Mouse (Mus musculus): Measurements from ENCODE around the gene Gp5. TPM values are rescaled to one million over a fixed set of nuclear protein-coding genes. Genes with fewer than 3 reads are reported as not detected.

The Gp5 gene
- polyA plus RNA-seq, 1 experiment: 0.36 TPM

GRCm38 (mm10) chr16:30299711-30300277 lies 10.8 kb downstream of the Gp5 start:
- no peak overlapping the region for H3K4me3 ChIP-seq (ENCODE audit: low read depth, low read length)
- no peak overlapping the region for H3K9ac ChIP-seq (ENCODE audit: low read depth, poor library complexity, severe bottlenecking)
- no peaks in the 10 kb centered on the region for H3K36me3 ChIP-seq (ENCODE audit: control insufficient read depth, insufficient read depth, low read length, poor library complexity, severe bottlenecking)
- TF ChIP-seq EP300 (IDR thresholded peaks at IDR 0.05; ENCODE audit: insufficient read depth, low read depth, low read length) (no peak), CTCF (IDR thresholded peaks at IDR 0.05; ENCODE audit: low read depth, low read length) (no peak), POLR2A (IDR thresholded peaks at IDR 0.05; ENCODE audit: insufficient read depth, low read length) (no peak)
- H3K27ac ChIP-seq (ENCODE audit: insufficient read depth, low read length): no peak overlapping the region
- no peaks in the 10 kb centered on the region for H3K4me1 ChIP-seq (ENCODE audit: control insufficient read depth, insufficient read depth, low read length)
- H3K27me3 ChIP-seq (ENCODE audit: control insufficient read depth, insufficient read depth, low read length, poor library complexity, severe bottlenecking): no peaks in the 10 kb centered on the region
- H3K9me3 ChIP-seq (replicated peaks; ENCODE audit: control insufficient read depth, insufficient read depth, low read length, poor library complexity, severe bottlenecking): no peaks in the 10 kb centered on the region

- Histone ChIP-seq H3K36me3 (ENCODE audit: control insufficient read depth, insufficient read depth, low read length, poor library complexity, severe bottlenecking) (no peaks in the 10 kb centered on the region), H3K9ac (ENCODE audit: low read depth, poor library complexity, severe bottlenecking) (no peak overlapping the region), H3K9me3 (replicated peaks; ENCODE audit: control insufficient read depth, insufficient read depth, low read length, poor library complexity, severe bottlenecking) (no peaks in the 10 kb centered on the region), H3K27me3 (ENCODE audit: control insufficient read depth, insufficient read depth, low read length, poor library complexity, severe bottlenecking) (no peaks in the 10 kb centered on the region), H3K4me3 (ENCODE audit: low read depth, low read length) (no peak overlapping the region), H3K4me1 (ENCODE audit: control insufficient read depth, insufficient read depth, low read length) (no peaks in the 10 kb centered on the region), H3K27ac (ENCODE audit: insufficient read depth, low read length) (no peak overlapping the region)
- TF ChIP-seq EP300 (IDR thresholded peaks at IDR 0.05; ENCODE audit: insufficient read depth, low read depth, low read length): no peak
- TF ChIP-seq CTCF (IDR thresholded peaks at IDR 0.05; ENCODE audit: low read depth, low read length): no peak
- TF ChIP-seq POLR2A (IDR thresholded peaks at IDR 0.05; ENCODE audit: insufficient read depth, low read length): no peak
Measured at GRCm38 (mm10) chr16:30297450-30297849, 13.1 kb downstream of the Gp5 start.

- Histone ChIP-seq H3K27me3 (ENCODE audit: control insufficient read depth, insufficient read depth, low read length, poor library complexity, severe bottlenecking) (no peaks in the 10 kb centered on the region), H3K27ac (ENCODE audit: insufficient read depth, low read length) (no peak overlapping the region), H3K36me3 (ENCODE audit: control insufficient read depth, insufficient read depth, low read length, poor library complexity, severe bottlenecking) (no peaks in the 10 kb centered on the region), H3K4me1 (ENCODE audit: control insufficient read depth, insufficient read depth, low read length) (no peaks in the 10 kb centered on the region), H3K9me3 (replicated peaks; ENCODE audit: control insufficient read depth, insufficient read depth, low read length, poor library complexity, severe bottlenecking) (no peaks in the 10 kb centered on the region), H3K4me3 (ENCODE audit: low read depth, low read length) (no peak overlapping the region), H3K9ac (ENCODE audit: low read depth, poor library complexity, severe bottlenecking) (no peak overlapping the region)
- TF ChIP-seq EP300 (IDR thresholded peaks at IDR 0.05; ENCODE audit: insufficient read depth, low read depth, low read length): no peak
- TF ChIP-seq CTCF (IDR thresholded peaks at IDR 0.05; ENCODE audit: low read depth, low read length): no peak
- no peak for TF ChIP-seq POLR2A (IDR thresholded peaks at IDR 0.05; ENCODE audit: insufficient read depth, low read length)
Measured at GRCm38 (mm10) chr16:30296601-30297275, 13.8 kb downstream of the Gp5 start.

- Histone ChIP-seq H3K4me3 (ENCODE audit: low read depth, low read length) (no peak overlapping the region), H3K27ac (ENCODE audit: insufficient read depth, low read length) (no peak overlapping the region), H3K9ac (ENCODE audit: low read depth, poor library complexity, severe bottlenecking) (no peak overlapping the region), H3K4me1 (ENCODE audit: control insufficient read depth, insufficient read depth, low read length) (no peaks in the 10 kb centered on the region), H3K36me3 (ENCODE audit: control insufficient read depth, insufficient read depth, low read length, poor library complexity, severe bottlenecking) (no peaks in the 10 kb centered on the region), H3K27me3 (ENCODE audit: control insufficient read depth, insufficient read depth, low read length, poor library complexity, severe bottlenecking) (no peaks in the 10 kb centered on the region), H3K9me3 (replicated peaks; ENCODE audit: control insufficient read depth, insufficient read depth, low read length, poor library complexity, severe bottlenecking) (no peaks in the 10 kb centered on the region)
- TF ChIP-seq EP300 (IDR thresholded peaks at IDR 0.05; ENCODE audit: insufficient read depth, low read depth, low read length) (no peak), CTCF (IDR thresholded peaks at IDR 0.05; ENCODE audit: low read depth, low read length) (no peak), POLR2A (IDR thresholded peaks at IDR 0.05; ENCODE audit: insufficient read depth, low read length) (no peak)
Measured at GRCm38 (mm10) chr16:30295106-30295505, 15.5 kb downstream of the Gp5 start.

DNA sequence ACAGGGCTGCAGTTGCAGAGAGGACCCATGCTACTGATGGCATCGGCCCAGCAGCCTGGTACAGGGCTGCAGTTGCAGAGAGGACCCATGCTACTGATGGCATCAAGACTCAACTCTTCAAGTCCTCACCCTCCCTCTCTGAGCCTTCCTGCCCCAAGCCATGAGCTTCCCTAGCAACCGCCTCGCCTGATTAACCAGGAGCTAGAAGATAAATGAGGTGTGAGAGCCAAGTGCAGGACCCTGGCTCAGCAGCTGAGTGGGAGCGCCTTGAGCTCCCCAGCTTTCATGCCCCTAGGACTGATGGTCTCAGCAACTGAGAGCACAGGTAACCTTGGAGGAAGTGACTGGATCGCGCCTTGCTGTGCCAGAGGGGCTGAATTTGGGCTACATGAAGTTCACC lies 20.1 kb downstream of the Gp5 start:
- H3K36me3 ChIP-seq (ENCODE audit: control insufficient read depth, insufficient read depth, low read length, poor library complexity, severe bottlenecking): no peaks in the 10 kb centered on the region
- H3K9ac ChIP-seq (ENCODE audit: low read depth, poor library complexity, severe bottlenecking): no peak overlapping the region
- no peak overlapping the region for H3K4me3 ChIP-seq (ENCODE audit: low read depth, low read length)
- H3K9me3 ChIP-seq (replicated peaks; ENCODE audit: control insufficient read depth, insufficient read depth, low read length, poor library complexity, severe bottlenecking): no peaks in the 10 kb centered on the region
- TF ChIP-seq POLR2A (IDR thresholded peaks at IDR 0.05; ENCODE audit: insufficient read depth, low read length) (no peak), EP300 (IDR thresholded peaks at IDR 0.05; ENCODE audit: insufficient read depth, low read depth, low read length) (no peak), CTCF (IDR thresholded peaks at IDR 0.05; ENCODE audit: low read depth, low read length) (no peak)
- H3K4me1 ChIP-seq (ENCODE audit: control insufficient read depth, insufficient read depth, low read length): peaks cover 2% of the 10 kb centered on the region
- no peak overlapping the region for H3K27ac ChIP-seq (ENCODE audit: insufficient read depth, low read length)
- no peaks in the 10 kb centered on the region for H3K27me3 ChIP-seq (ENCODE audit: control insufficient read depth, insufficient read depth, low read length, poor library complexity, severe bottlenecking)

DNA sequence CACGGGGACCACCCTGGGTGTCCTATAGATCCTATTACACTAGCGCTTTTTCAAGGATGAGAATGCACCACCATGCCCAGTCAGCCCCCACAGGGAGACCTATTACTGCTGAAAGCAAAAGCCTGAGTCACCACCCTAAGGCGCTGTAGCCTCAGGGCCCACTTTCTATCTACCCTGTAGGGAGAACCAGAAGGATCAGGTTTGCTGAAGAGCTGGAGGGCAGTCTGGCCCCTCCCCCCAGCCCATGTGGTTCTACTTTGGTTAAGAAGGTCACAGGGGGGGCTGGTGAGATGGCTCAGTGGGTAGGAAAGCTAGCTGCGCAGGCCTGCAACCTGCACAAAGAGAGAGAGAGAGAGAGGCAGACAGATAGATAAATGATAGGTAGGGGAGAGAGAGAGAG lies 24.9 kb downstream of the Gp5 start:
- H3K27me3 ChIP-seq (ENCODE audit: control insufficient read depth, insufficient read depth, low read length, poor library complexity, severe bottlenecking): no peaks in the 10 kb centered on the region
- H3K9me3 ChIP-seq (replicated peaks; ENCODE audit: control insufficient read depth, insufficient read depth, low read length, poor library complexity, severe bottlenecking): no peaks in the 10 kb centered on the region
- H3K4me1 ChIP-seq (ENCODE audit: control insufficient read depth, insufficient read depth, low read length): peaks cover 13% of the 10 kb centered on the region
- no peak overlapping the region for H3K9ac ChIP-seq (ENCODE audit: low read depth, poor library complexity, severe bottlenecking)
- no peak overlapping the region for H3K4me3 ChIP-seq (ENCODE audit: low read depth, low read length)
- no peak for TF ChIP-seq CTCF (IDR thresholded peaks at IDR 0.05; ENCODE audit: low read depth, low read length)
- TF ChIP-seq POLR2A (IDR thresholded peaks at IDR 0.05; ENCODE audit: insufficient read depth, low read length): no peak
- TF ChIP-seq EP300 (IDR thresholded peaks at IDR 0.05; ENCODE audit: insufficient read depth, low read depth, low read length): peak; percentile 83
- H3K36me3 ChIP-seq (ENCODE audit: control insufficient read depth, insufficient read depth, low read length, poor library complexity, severe bottlenecking): no peaks in the 10 kb centered on the region
- no peak overlapping the region for H3K27ac ChIP-seq (ENCODE audit: insufficient read depth, low read length)

All from ES-Bruce4 (cell line).